Mouse (Mus musculus) CD4-positive helper T cell, adult 2 months (primary cell): ENCODE results near the gene 1700012B07Rik.
A peak's percentile ranks its signal among the peaks of the same experiment; 100 is the strongest.

Experiments used
- DNase-seq: peaks from one replicate; pipeline ENCODE4 v3.0.0-alpha.2; 2012; ENCODE audit warnings: low read depth, missing footprints, low spot score

1700012B07Rik gene

GRCm38 (mm10) chr11:109846343-109846742, 18.5 kb upstream of the 1700012B07Rik start:
- DNase-seq, result no peak

- DNase-seq, result no peak
These were observed 17.8 kb upstream of the 1700012B07Rik start for GRCm38 (mm10) chr11:109845601-109846000.

GRCm38 (mm10) chr11:109844466-109844865, 16.6 kb upstream of the 1700012B07Rik start:
- DNase-seq, result no peak

- no peak for DNase-seq
These were observed 2.5 kb upstream of the 1700012B07Rik start for GRCm38 (mm10) chr11:109830368-109830767.

- DNase-seq, result no peak
These were observed 5.6 kb downstream of the 1700012B07Rik start for GRCm38 (mm10) chr11:109822280-109822679.

- DNase-seq, result no peak
These were observed 10.4 kb downstream of the 1700012B07Rik start for GRCm38 (mm10) chr11:109817405-109817804.

GRCm38 (mm10) chr11:109816911-109817310, 10.9 kb downstream of the 1700012B07Rik start:
- DNase-seq, result no peak

- no peak for DNase-seq
These were observed 16.1 kb downstream of the 1700012B07Rik start for GRCm38 (mm10) chr11:109811721-109812120.

- DNase-seq, result no peak
These were observed 18.5 kb downstream of the 1700012B07Rik start for GRCm38 (mm10) chr11:109809175-109809855.

GRCm38 (mm10) chr11:109801515-109801914, 26.3 kb downstream of the 1700012B07Rik start:
- DNase-seq, result no peak

- DNase-seq, result no peak
These were observed 30.3 kb downstream of the 1700012B07Rik start for GRCm38 (mm10) chr11:109797531-109797930.

- DNase-seq, result peak; percentile 20
These were observed 32.3 kb downstream of the 1700012B07Rik start for GRCm38 (mm10) chr11:109795536-109795935.

- no peak for DNase-seq
These were observed 34.3 kb downstream of the 1700012B07Rik start for GRCm38 (mm10) chr11:109793578-109793977.

- no peak for DNase-seq
These were observed 35.3 kb downstream of the 1700012B07Rik start for GRCm38 (mm10) chr11:109792401-109792997.

GRCm38 (mm10) chr11:109791965-109792364, 35.9 kb downstream of the 1700012B07Rik start:
- DNase-seq, result peak; percentile 40

GRCm38 (mm10) chr11:109790221-109790620, 37.6 kb downstream of the 1700012B07Rik start:
- DNase-seq, result peak; percentile 56

GRCm38 (mm10) chr11:109785392-109785791, 42.5 kb downstream of the 1700012B07Rik start:
- no peak for DNase-seq

GRCm38 (mm10) chr11:109771381-109771780, 56.5 kb downstream of the 1700012B07Rik start:
- no peak for DNase-seq

- DNase-seq, result peak; percentile 31
These were observed 57.7 kb downstream of the 1700012B07Rik start for GRCm38 (mm10) chr11:109770185-109770584.

- DNase-seq, result no peak
These were observed 58.8 kb downstream of the 1700012B07Rik start for GRCm38 (mm10) chr11:109769091-109769490.

GRCm38 (mm10) chr11:109760063-109760462, 67.8 kb downstream of the 1700012B07Rik start:
- no peak for DNase-seq

- peak; percentile 60 for DNase-seq
These were observed 69.1 kb downstream of the 1700012B07Rik start for GRCm38 (mm10) chr11:109758616-109759215.

GRCm38 (mm10) chr11:109754105-109754602, 73.7 kb downstream of the 1700012B07Rik start:
- DNase-seq, result no peak
